In genomic region chr12:24831964-24832427, GRCm38 (mm10) we compare ENCODE assay signal across 8 mouse cellular contexts. TPM values are rescaled to one million over a fixed set of nuclear protein-coding genes. Genes with fewer than 3 reads are reported as not detected.
A peak's percentile ranks its signal among the peaks of the same experiment; 100 is the strongest.
DNase-seq lines count a peak whose midpoint lies in the region; ATAC-seq and TF ChIP-seq lines count a peak whose summit lies in the region.

No protein-coding gene starts in this region.

- H3K9me3 ChIP-seq in heart, embryonic 11.5 days (replicated peaks; ENCODE audit: control insufficient read depth, low read length): no peaks in the 10 kb centered on the region
- H3K9me3 ChIP-seq in forebrain, embryonic 16.5 days (ENCODE audit: control insufficient read depth, low read length): no peaks in the 10 kb centered on the region

- H3K79me2 ChIP-seq in liver, adult 2 months (ENCODE audit: control insufficient read depth, insufficient read depth, low read length): no peaks in the 10 kb centered on the region

- ATAC-seq in heart, embryonic 11.5 days (replicated peaks; ENCODE audit: insufficient number of reproducible peaks, low FRiP score, low TSS enrichment): no peak
- ATAC-seq in forebrain, embryonic 16.5 days: no peak

- H3K36me3 ChIP-seq in heart, embryonic 11.5 days (ENCODE audit: control insufficient read depth, insufficient read depth, low read length): no peaks in the 10 kb centered on the region
- H3K36me3 ChIP-seq in forebrain, embryonic 16.5 days (ENCODE audit: control insufficient read depth, insufficient read depth): no peaks in the 10 kb centered on the region
- no peaks in the 10 kb centered on the region for H3K36me3 ChIP-seq in liver, adult 2 months (ENCODE audit: control insufficient read depth, insufficient read depth, low read length)
- H3K36me3 ChIP-seq in splenic B cell, adult 2 months (ENCODE audit: control insufficient read depth, insufficient read depth, low read length, poor library complexity, severe bottlenecking): no peaks in the 10 kb centered on the region

- peak overlapping the region; percentile 85 for H3K9ac ChIP-seq in heart, embryonic 11.5 days (ENCODE audit: low read depth, low read length)
- H3K9ac ChIP-seq in forebrain, embryonic 16.5 days (replicated peaks; ENCODE audit: low read depth, low read length): peak overlapping the region; percentile 94
- no peak overlapping the region; the same call in 1 of the 2 replicates for H3K9ac ChIP-seq in liver, adult 2 months (ENCODE audit: low read depth, low read length)

- DNase-seq in heart, postnatal 14 days: no peak
- DNase-seq in thymus, postnatal 4 days: peak; percentile 62
- DNase-seq in thymus, postnatal 25 days: no peak
- DNase-seq in liver, adult 2 months (ENCODE audit: extremely low read depth, low read depth, low spot score): no peak
- DNase-seq in splenic B cell, adult 2 months (ENCODE audit: low read depth, low spot score): peak; percentile 2
- no peak for DNase-seq in cerebellum, postnatal 4 days (ENCODE audit: low spot score in 2 of 2)

- peak overlapping the region; percentile 82 for H3K4me2 ChIP-seq in heart, embryonic 11.5 days
- peak overlapping the region; percentile 89 for H3K4me2 ChIP-seq in forebrain, embryonic 16.5 days (ENCODE audit: low read length)

- intact Hi-C loops in heart, postnatal 14 days (cut with DNase I): loop anchor here (2.0 to 5.0 kb wide), 2 partner anchors 117 to 120 kb away; no protein-coding TSS in a partner anchor

- no peaks in the 10 kb centered on the region for H3K27me3 ChIP-seq in heart, embryonic 11.5 days (ENCODE audit: control insufficient read depth, insufficient read depth, low read length)
- H3K27me3 ChIP-seq in forebrain, embryonic 16.5 days (replicated peaks; ENCODE audit: control insufficient read depth, insufficient read depth, low read length): no peaks in the 10 kb centered on the region
- peaks cover 12% of the 10 kb centered on the region for H3K27me3 ChIP-seq in liver, adult 2 months (ENCODE audit: control insufficient read depth, insufficient read depth, low read length)
- H3K27me3 ChIP-seq in splenic B cell, adult 2 months (ENCODE audit: control insufficient read depth, insufficient read depth, low read length, poor library complexity, severe bottlenecking): peaks cover 2% of the 10 kb centered on the region; the same call in 1 of the 2 replicates

- no peak for TF ChIP-seq POLR2A in liver, adult 2 months (IDR thresholded peaks at IDR 0.05; ENCODE audit: extremely low read depth, insufficient read depth, low read length)

- H3K27ac ChIP-seq in heart, embryonic 11.5 days (ENCODE audit: low read depth, low read length): peak overlapping the region; percentile 84
- peak overlapping the region; percentile 90 for H3K27ac ChIP-seq in forebrain, embryonic 16.5 days (ENCODE audit: low read length)
- H3K27ac ChIP-seq in liver, adult 2 months (replicated peaks; ENCODE audit: insufficient read depth, low read depth, low read length): no peak overlapping the region

- peak overlapping the region; percentile 93 for H3K4me3 ChIP-seq in heart, embryonic 11.5 days (ENCODE audit: low read depth, low read length)
- peak overlapping the region; percentile 96 for H3K4me3 ChIP-seq in forebrain, embryonic 16.5 days (replicated peaks; ENCODE audit: low read length)
- H3K4me3 ChIP-seq in liver, adult 2 months (ENCODE audit: insufficient read depth, low read depth, low read length): peak overlapping the region; percentile 69; the same call in 1 of the 2 replicates

- 1% methylated on average over 32 of the region's 32 CpGs for WGBS in heart, embryonic 11.5 days (ENCODE audit: insufficient replicate concordance)
- under 1% methylated on average over 32 of the region's 32 CpGs for WGBS in forebrain, embryonic 16.5 days
- WGBS in liver, adult 2 months: 3% methylated on average over 32 of the region's 32 CpGs

- H3K4me1 ChIP-seq in heart, embryonic 11.5 days (ENCODE audit: control insufficient read depth, insufficient read depth, low read length): peaks cover 15% of the 10 kb centered on the region
- peaks cover 31% of the 10 kb centered on the region for H3K4me1 ChIP-seq in forebrain, embryonic 16.5 days (replicated peaks; ENCODE audit: control insufficient read depth, insufficient read depth, low read length)
- H3K4me1 ChIP-seq in liver, adult 2 months (ENCODE audit: control insufficient read depth, insufficient read depth, low read length): peaks cover 3% of the 10 kb centered on the region; the same call in 1 of the 2 replicates

- TF ChIP-seq CTCF in liver, adult 2 months (IDR thresholded peaks at IDR 0.05; ENCODE audit: low read depth, low read length): no peak

RNA-seq across cellular contexts. Expression of gene Mboat2, which starts 1.3 kb away (rescaled TPM):
- 39.1 and 40.1 TPM in 2 replicates for polyA plus RNA-seq in heart, embryonic 11.5 days (2014; fragmentation: Nextera tagmentation; extraction: Ambion mirVana)
- 10 to 100 TPM; 12.6 to 14.6 TPM for total RNA-seq in heart, postnatal 14 days (2021)
- polyA plus RNA-seq in forebrain, embryonic 16.5 days (2015; fragmentation: Nextera tagmentation; extraction: Ambion mirVana): 70.8 and 78.2 TPM in 2 replicates
- total RNA-seq in liver, adult 2 months (2014; rRNA removed): 0.18 and 0.40 TPM in 2 replicates
- polyA plus RNA-seq in liver, adult 2 months (2012; rRNA removed): not detected in 2 replicates

Comparison
In these comparisons a context has a peak if more than half of its experiments do, and no peak if none do; other contexts are left out.
1. DNase-seq: peak in thymus, postnatal 4 days (single experiment) and splenic B cell, adult 2 months (single experiment); none in heart, postnatal 14 days (0 of 2), thymus, postnatal 25 days (single experiment), liver, adult 2 months (single experiment) and cerebellum, postnatal 4 days (0 of 2).
2. RNA of gene Mboat2, which starts 1.3 kb away (polyA plus RNA-seq): 70.8 to 78.2 TPM in forebrain, embryonic 16.5 days and 39.1 to 40.1 TPM in heart, embryonic 11.5 days; not detected in liver, adult 2 months; every median in the first group is over 10 times any median in the second.
3. Peak in every context shown above with its lines, with median percentiles within 50 percentile points of each other: H3K4me3 ChIP-seq.